Mouse (Mus musculus) kidney, embryonic 16.5 days (tissue): ENCODE measurements around the gene BC029722. TPM values are rescaled to one million over a fixed set of nuclear protein-coding genes. Genes with fewer than 3 reads are reported as not detected.

Source experiments
- ATAC-seq: fragments of 200-750 bp; cut with Nextera tagmentation; 2 replicates; pipeline ENCODE4 v1.8.0; 2017; ENCODE audit warnings: moderate TSS enrichment; ENCODE audit not compliant: low FRiP score, low TSS enrichment
- H3K27ac ChIP-seq: fragments of 300-500 bp; sonication (generic); 2 replicates; pipeline ENCODE4 v1.5.1; 2014; ENCODE audit warnings: low read length
- H3K27me3 ChIP-seq: fragments of 300-500 bp; sonication (generic); 2 replicates; pipeline ENCODE4 v1.6.1; 2014; ENCODE audit warnings: low read length, control low read depth, mixed read lengths; ENCODE audit not compliant: insufficient read depth
- H3K36me3 ChIP-seq: fragments of 300-500 bp; sonication (generic); 2 replicates; pipeline ENCODE4 v1.6.1; 2014; ENCODE audit warnings: low read length, control low read depth, mixed read lengths; ENCODE audit not compliant: insufficient read depth
- H3K4me1 ChIP-seq: fragments of 300-500 bp; sonication (generic); 2 replicates; pipeline ENCODE4 v1.6.1; 2014; ENCODE audit warnings: low read length, control low read depth, mixed read lengths; ENCODE audit not compliant: insufficient read depth
- H3K4me2 ChIP-seq: fragments of 300-500 bp; sonication (generic); replicated peaks from 2 replicates; pipeline ENCODE4 v1.6.1; 2014; ENCODE audit warnings: low read depth, low read length
- H3K4me3 ChIP-seq: fragments of 300-500 bp; sonication (generic); 2 replicates; pipeline ENCODE4 v1.5.1; 2014; ENCODE audit warnings: mild to moderate bottlenecking, low read length
- H3K9ac ChIP-seq: fragments of 300-500 bp; sonication (generic); replicated peaks from 2 replicates; pipeline ENCODE4 v1.6.1; 2014; ENCODE audit warnings: low read length
- H3K9me3 ChIP-seq: fragments of 300-500 bp; sonication (generic); 2 replicates; pipeline ENCODE4 v1.6.1; 2016; ENCODE audit warnings: low read length, control low read depth
- WGBS: fragments of 180-500 bp; shearing (Covaris S2); extraction: QIAGEN DNeasy Blood & Tissue Kit; methylation state at CpG from one replicate; pipeline ENCODE4 v1.1.7; 2014; 5-methylcytosine and 5-hydroxymethylcytosine counted together
- polyA plus RNA-seq: library from polyadenylated mRNA; unstranded; fragments of >200 nt; fragmentation: Nextera tagmentation; extraction: Ambion mirVana; gene quantifications from 2 replicates; pipeline ENCODE4 v1.2.1, GENCODE M21; 2015

BC029722 gene
- polyA plus RNA-seq: 18.9 and 20.0 TPM in 2 replicates

GRCm38 (mm10) chr2:155819392-155819448, at the start of gene BC029722:
BC029722 (minus strand) TSS chr2:155819426.
- Histone ChIP-seq H3K4me2 (peak within 1 kb of the TSS; percentile 93), H3K9me3 (no peaks in the 10 kb centered on the region), H3K9ac (peak within 1 kb of the TSS; percentile 85), H3K4me1 (peaks cover 11% of the 10 kb centered on the region), H3K4me3 (peak within 1 kb of the TSS; percentile 78), H3K36me3 (peaks cover 41% of the 10 kb centered on the region), H3K27ac (peak within 1 kb of the TSS; percentile 66), H3K27me3 (no peaks in the 10 kb centered on the region)
- ATAC-seq: no peak

- Histone ChIP-seq H3K27ac (no peak overlapping the region), H3K4me2 (no peak overlapping the region), H3K4me1 (peaks cover 9% of the 10 kb centered on the region; the same call in 1 of the 2 replicates), H3K9ac (no peak overlapping the region), H3K36me3 (peaks cover 3% of the 10 kb centered on the region; the same call in 1 of the 2 replicates), H3K27me3 (no peaks in the 10 kb centered on the region), H3K9me3 (no peaks in the 10 kb centered on the region), H3K4me3 (no peak overlapping the region)
- 97% methylated on average over 8 of the region's 8 CpGs for WGBS
- no peak for ATAC-seq
These were observed 49.1 kb upstream of the BC029722 start for GRCm38 (mm10) chr2:155868320-155868719.

GRCm38 (mm10) chr2:155863301-155863867, 44.2 kb upstream of the BC029722 start:
- H3K9ac ChIP-seq: no peak overlapping the region
- peaks cover 10% of the 10 kb centered on the region for H3K36me3 ChIP-seq
- H3K27me3 ChIP-seq: no peaks in the 10 kb centered on the region
- H3K27ac ChIP-seq: peak overlapping the region; percentile 51; the same call in 1 of the 2 replicates
- H3K4me2 ChIP-seq: 0 out of 2 replicates have a peak overlapping the region, but pooled peaks have one; percentile 19
- no peak overlapping the region for H3K4me3 ChIP-seq
- H3K4me1 ChIP-seq: peaks cover 20% of the 10 kb centered on the region
- WGBS: 18% methylated on average over 11 of the region's 11 CpGs
- ATAC-seq: peak; percentile 80
- H3K9me3 ChIP-seq: 0 out of 2 replicates have a peak, but pooled peaks cover 3% of the 10 kb centered on the region

GRCm38 (mm10) chr2:155862573-155863300, 43.5 kb upstream of the BC029722 start:
- peaks cover 9% of the 10 kb centered on the region for H3K36me3 ChIP-seq
- H3K27me3 ChIP-seq: no peaks in the 10 kb centered on the region
- no peak overlapping the region for H3K9ac ChIP-seq
- no peak overlapping the region for H3K4me3 ChIP-seq
- H3K4me2 ChIP-seq: 0 out of 2 replicates have a peak overlapping the region, but pooled peaks have one; percentile 19
- 35% methylated on average over 13 of the region's 13 CpGs for WGBS
- H3K4me1 ChIP-seq: peaks cover 20% of the 10 kb centered on the region
- peak; percentile 94 for ATAC-seq
- 0 out of 2 replicates have a peak, but pooled peaks cover 3% of the 10 kb centered on the region for H3K9me3 ChIP-seq
- H3K27ac ChIP-seq: no peak overlapping the region

GRCm38 (mm10) chr2:155861581-155861980, 42.4 kb upstream of the BC029722 start:
- Histone ChIP-seq H3K4me2 (no peak overlapping the region), H3K4me1 (peaks cover 20% of the 10 kb centered on the region), H3K27ac (no peak overlapping the region), H3K9me3 (0 out of 2 replicates have a peak, but pooled peaks cover 3% of the 10 kb centered on the region), H3K36me3 (peaks cover 15% of the 10 kb centered on the region), H3K4me3 (no peak overlapping the region), H3K9ac (no peak overlapping the region), H3K27me3 (no peaks in the 10 kb centered on the region)
- ATAC-seq: no peak
- 85% methylated on average over 6 of the region's 6 CpGs for WGBS

GRCm38 (mm10) chr2:155860102-155860501, 40.9 kb upstream of the BC029722 start:
- Histone ChIP-seq H3K4me1 (peaks cover 20% of the 10 kb centered on the region), H3K4me3 (no peak overlapping the region), H3K36me3 (peaks cover 18% of the 10 kb centered on the region), H3K9me3 (0 out of 2 replicates have a peak, but pooled peaks cover 3% of the 10 kb centered on the region), H3K27ac (no peak overlapping the region), H3K27me3 (no peaks in the 10 kb centered on the region), H3K9ac (no peak overlapping the region), H3K4me2 (no peak overlapping the region)
- 84% methylated on average over 7 of the region's 7 CpGs for WGBS
- ATAC-seq: no peak

- no peak overlapping the region for H3K27ac ChIP-seq
- 64% methylated on average over 5 of the region's 5 CpGs for WGBS
- H3K36me3 ChIP-seq: peaks cover 32% of the 10 kb centered on the region
- H3K27me3 ChIP-seq: no peaks in the 10 kb centered on the region
- H3K4me2 ChIP-seq: no peak overlapping the region
- no peak overlapping the region for H3K4me3 ChIP-seq
- ATAC-seq: no peak
- no peaks in the 10 kb centered on the region for H3K4me1 ChIP-seq
- no peaks in the 10 kb centered on the region for H3K9me3 ChIP-seq
- H3K9ac ChIP-seq: no peak overlapping the region
These were observed 33.3 kb upstream of the BC029722 start for GRCm38 (mm10) chr2:155852536-155852935.

GRCm38 (mm10) chr2:155850120-155850519, 30.9 kb upstream of the BC029722 start:
- no peaks in the 10 kb centered on the region for H3K4me1 ChIP-seq
- no peak overlapping the region for H3K4me3 ChIP-seq
- no peak for ATAC-seq
- H3K27me3 ChIP-seq: no peaks in the 10 kb centered on the region
- 84% methylated on average over 7 of the region's 7 CpGs for WGBS
- H3K36me3 ChIP-seq: peaks cover 35% of the 10 kb centered on the region
- H3K9ac ChIP-seq: no peak overlapping the region
- H3K27ac ChIP-seq: no peak overlapping the region
- no peaks in the 10 kb centered on the region for H3K9me3 ChIP-seq
- H3K4me2 ChIP-seq: no peak overlapping the region

GRCm38 (mm10) chr2:155849464-155849863, 30.2 kb upstream of the BC029722 start:
- peaks cover 35% of the 10 kb centered on the region for H3K36me3 ChIP-seq
- H3K9ac ChIP-seq: no peak overlapping the region
- no peak overlapping the region for H3K27ac ChIP-seq
- 55% methylated on average over 7 of the region's 7 CpGs for WGBS
- no peak overlapping the region for H3K4me3 ChIP-seq
- no peak overlapping the region for H3K4me2 ChIP-seq
- ATAC-seq: no peak
- H3K9me3 ChIP-seq: no peaks in the 10 kb centered on the region
- H3K27me3 ChIP-seq: no peaks in the 10 kb centered on the region
- H3K4me1 ChIP-seq: no peaks in the 10 kb centered on the region

- H3K36me3 ChIP-seq: peaks cover 31% of the 10 kb centered on the region
- H3K4me2 ChIP-seq: no peak overlapping the region
- ATAC-seq: peak; percentile 41; the same call in 1 of the 2 replicates
- WGBS: 34% methylated on average over 6 of the region's 6 CpGs
- no peak overlapping the region for H3K4me3 ChIP-seq
- no peaks in the 10 kb centered on the region for H3K27me3 ChIP-seq
- no peaks in the 10 kb centered on the region for H3K4me1 ChIP-seq
- no peak overlapping the region for H3K9ac ChIP-seq
- no peak overlapping the region for H3K27ac ChIP-seq
- no peaks in the 10 kb centered on the region for H3K9me3 ChIP-seq
These were observed 29.1 kb upstream of the BC029722 start for GRCm38 (mm10) chr2:155848291-155848690.
